Mouse (Mus musculus) G1E (cell line): ENCODE results near the gene Fkbp2. TPM values are rescaled to one million over a fixed set of nuclear protein-coding genes. Genes with fewer than 3 reads are reported as not detected.

Experiments
- ATAC-seq: 2 replicates; pipeline ENCODE4 v1.8.0; 2016; ENCODE audit warnings: mild to moderate bottlenecking; ENCODE audit not compliant: insufficient number of reproducible peaks, poor library complexity, low FRiP score, severe bottlenecking; ENCODE audit errors: extremely low read depth
- DNase-seq: peaks from one replicate; pipeline ENCODE4 v3.0.0; 2012; ENCODE audit warnings: low spot score
- H3K27me3 ChIP-seq: 2 replicates; pipeline ENCODE4 v1.6.1; 2012; ENCODE audit warnings: mild to moderate bottlenecking, low read length, inconsistent platforms; ENCODE audit not compliant: insufficient read depth
- H3K36me3 ChIP-seq: replicated peaks from 2 replicates; pipeline ENCODE3; 2012; ENCODE audit warnings: mild to moderate bottlenecking, inconsistent platforms
- H3K4me1 ChIP-seq: 2 replicates; pipeline ENCODE4 v1.6.1; 2012; ENCODE audit warnings: low read depth, low read length, inconsistent platforms, mixed read lengths; ENCODE audit not compliant: insufficient read depth
- H3K4me3 ChIP-seq: 2 replicates; pipeline ENCODE4 v1.5.1; 2012; ENCODE audit warnings: low read depth, mild to moderate bottlenecking, inconsistent platforms, low read length, moderate library complexity, mixed read lengths
- H3K9me3 ChIP-seq: replicated peaks from 2 replicates; pipeline ENCODE4 v1.6.1; 2012; ENCODE audit warnings: inconsistent platforms
- CTCF ChIP-seq: IDR thresholded peaks from 2 replicates; pipeline ENCODE4 v1.5.1; 2012; ENCODE audit warnings: low read depth, low read length, inconsistent platforms, mixed read lengths
- GATA1 ChIP-seq: IDR thresholded peaks from 2 replicates; pipeline ENCODE4 v1.6.1; 2012; ENCODE audit warnings: borderline replicate concordance, low read length, inconsistent platforms, mixed read lengths
- GATA2 ChIP-seq: IDR thresholded peaks from 2 replicates; pipeline ENCODE4 v1.6.1; 2012; ENCODE audit warnings: low read depth, low read length, inconsistent platforms, borderline replicate concordance
- POLR2AphosphoS5 ChIP-seq: IDR thresholded peaks from 2 replicates; pipeline ENCODE4 v1.6.1; 2012; ENCODE audit warnings: low read depth, low read length, inconsistent platforms; ENCODE audit not compliant: insufficient replicate concordance
- TAL1 ChIP-seq: conservative IDR thresholded peaks from 2 replicates; pipeline ENCODE4 v1.6.1; 2012; ENCODE audit warnings: low read depth, low read length, inconsistent platforms, mixed read lengths
- polyA plus RNA-seq: library from polyadenylated mRNA; stranded (reverse); fragments of >175 nt; gene quantifications from 2 replicates; pipeline ENCODE4 v1.2.3, GENCODE M21; 2012
- total RNA-seq, 2 experiments: library from RNA; stranded (forward) in 1 of 2; stranded (reverse) in 1 of 2; fragments of 200-1000 nt in 1 of 2; fragments of >200 nt in 1 of 2; fragmentation: Nextera tagmentation in 1 of 2; gene quantifications; 2 replicates each; pipeline ENCODE4 v1.2.3; 2014 to 2017

Fkbp2 gene
- total RNA-seq (2014; fragmentation: Nextera tagmentation) (72.6 and 120 TPM in 2 replicates), total RNA-seq (2017) (58.8 and 72.0 TPM in 2 replicates), polyA plus RNA-seq (170 and 201 TPM in 2 replicates)

- H3K9me3 ChIP-seq: no peaks in the 10 kb centered on the region
- H3K36me3 ChIP-seq: peaks cover 70% of the 10 kb centered on the region
- H3K4me3 ChIP-seq: peak within 1 kb of the TSS; percentile 76
- DNase-seq: peak; percentile 86
- no peaks in the 10 kb centered on the region for H3K27me3 ChIP-seq
- ATAC-seq: peak; percentile 59
- 0 out of 2 replicates have a peak, but pooled peaks have one; percentile 52 for TF ChIP-seq POLR2AphosphoS5
- TF ChIP-seq TAL1: no peak
- peaks cover 66% of the 10 kb centered on the region for H3K4me1 ChIP-seq
Measured at GRCm38 (mm10) chr19:6980381-6981093, at the start of gene Fkbp2. Fkbp2 (minus strand) TSS chr19:6980501.

- no peaks in the 10 kb centered on the region for H3K9me3 ChIP-seq
Measured at GRCm38 (mm10) chr19:7029531-7029930, 49.2 kb upstream of the Fkbp2 start.

GRCm38 (mm10) chr19:7020224-7020641 is 39.9 kb upstream of the Fkbp2 start:
- H3K9me3 ChIP-seq: no peaks in the 10 kb centered on the region
- peaks cover 98% of the 10 kb centered on the region for H3K36me3 ChIP-seq
- H3K4me3 ChIP-seq: no peak overlapping the region; the same call in 1 of the 2 replicates
- no peak for TF ChIP-seq TAL1
- no peak for TF ChIP-seq POLR2AphosphoS5
- peak; percentile 39; the same call in 1 of the 2 replicates for TF ChIP-seq CTCF
- no peak for TF ChIP-seq GATA1
- no peak for TF ChIP-seq GATA2
- DNase-seq: peak; percentile 58
- no peaks in the 10 kb centered on the region for H3K27me3 ChIP-seq
- peak; percentile 45 for ATAC-seq
- peaks cover 56% of the 10 kb centered on the region for H3K4me1 ChIP-seq

More at GRCm38 (mm10) chr19:7029531-7029930, 49.2 kb upstream of the Fkbp2 start:
- no peaks in the 10 kb centered on the region for H3K27me3 ChIP-seq
- DNase-seq (no peak), ATAC-seq (no peak)
- no peak for TF ChIP-seq POLR2AphosphoS5
- TF ChIP-seq TAL1: no peak
- no peak for TF ChIP-seq CTCF
- TF ChIP-seq GATA2: no peak
- TF ChIP-seq GATA1: no peak
- no peak overlapping the region for H3K4me3 ChIP-seq
- H3K36me3 ChIP-seq: peaks cover 97% of the 10 kb centered on the region
- peaks cover 4% of the 10 kb centered on the region; the same call in 1 of the 2 replicates for H3K4me1 ChIP-seq

DNA sequence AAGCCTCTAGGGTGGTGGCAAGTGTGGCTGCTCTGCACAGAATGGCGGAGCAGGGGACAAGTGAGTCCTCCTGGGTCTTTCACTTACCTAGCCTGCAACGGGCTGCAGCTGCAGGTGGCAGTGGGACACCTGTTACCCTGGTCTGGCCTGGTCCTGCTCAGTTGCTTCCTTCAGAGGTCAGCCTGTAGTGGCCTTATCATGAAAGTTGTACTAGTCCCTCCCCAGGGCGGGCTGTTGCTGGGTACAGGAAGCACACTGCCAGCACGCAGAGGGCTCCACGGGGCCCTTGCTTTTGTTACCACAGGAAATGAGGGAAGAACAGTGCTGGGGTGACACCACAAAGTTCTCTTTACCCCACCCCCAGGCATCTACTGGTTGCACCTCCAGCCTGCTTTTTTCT is 38.9 kb upstream of the Fkbp2 start, which contains the start of gene Fermt3:
Gene Fermt3 (minus strand): TSS at position 279 of the 400 bp plus-strand sequence.
- Histone ChIP-seq H3K4me3 (peak within 1 kb of the TSS; percentile 67), H3K36me3 (peaks cover 95% of the 10 kb centered on the region), H3K27me3 (no peaks in the 10 kb centered on the region), H3K4me1 (peaks cover 61% of the 10 kb centered on the region), H3K9me3 (no peaks in the 10 kb centered on the region)
- DNase-seq (peak; percentile 73), ATAC-seq (peak; percentile 71)
- TF ChIP-seq CTCF (no peak), GATA1 (no peak), POLR2AphosphoS5 (no peak), TAL1 (no peak), GATA2 (no peak)

DNA sequence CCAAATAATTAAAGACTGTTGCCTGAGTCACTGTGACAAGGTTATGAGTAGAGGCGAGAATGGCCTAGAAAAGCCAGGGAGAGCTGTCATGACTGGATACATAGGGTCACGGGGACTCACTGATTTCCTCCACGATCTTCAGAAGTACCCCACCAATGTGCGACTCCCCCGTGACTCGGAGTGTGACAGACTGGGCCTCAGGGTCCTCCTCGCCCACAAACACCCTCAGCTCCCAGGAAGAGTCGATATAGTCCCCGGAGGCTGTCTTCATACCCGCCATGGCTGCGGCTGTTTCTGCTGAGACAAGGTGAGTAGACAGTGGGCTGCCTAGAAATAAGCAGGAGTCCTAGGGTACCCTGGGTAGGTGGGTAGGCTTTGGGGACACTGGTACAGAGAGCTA is 38.2 kb upstream of the Fkbp2 start:
- no peaks in the 10 kb centered on the region for H3K9me3 ChIP-seq
- no peak for ATAC-seq
- peaks cover 61% of the 10 kb centered on the region for H3K4me1 ChIP-seq
- H3K27me3 ChIP-seq: no peaks in the 10 kb centered on the region
- peaks cover 95% of the 10 kb centered on the region for H3K36me3 ChIP-seq
- TF ChIP-seq POLR2AphosphoS5 (no peak), TAL1 (no peak), CTCF (no peak), GATA2 (no peak), GATA1 (no peak)
- DNase-seq: peak; percentile 14
- H3K4me3 ChIP-seq: peak overlapping the region; percentile 67

DNA sequence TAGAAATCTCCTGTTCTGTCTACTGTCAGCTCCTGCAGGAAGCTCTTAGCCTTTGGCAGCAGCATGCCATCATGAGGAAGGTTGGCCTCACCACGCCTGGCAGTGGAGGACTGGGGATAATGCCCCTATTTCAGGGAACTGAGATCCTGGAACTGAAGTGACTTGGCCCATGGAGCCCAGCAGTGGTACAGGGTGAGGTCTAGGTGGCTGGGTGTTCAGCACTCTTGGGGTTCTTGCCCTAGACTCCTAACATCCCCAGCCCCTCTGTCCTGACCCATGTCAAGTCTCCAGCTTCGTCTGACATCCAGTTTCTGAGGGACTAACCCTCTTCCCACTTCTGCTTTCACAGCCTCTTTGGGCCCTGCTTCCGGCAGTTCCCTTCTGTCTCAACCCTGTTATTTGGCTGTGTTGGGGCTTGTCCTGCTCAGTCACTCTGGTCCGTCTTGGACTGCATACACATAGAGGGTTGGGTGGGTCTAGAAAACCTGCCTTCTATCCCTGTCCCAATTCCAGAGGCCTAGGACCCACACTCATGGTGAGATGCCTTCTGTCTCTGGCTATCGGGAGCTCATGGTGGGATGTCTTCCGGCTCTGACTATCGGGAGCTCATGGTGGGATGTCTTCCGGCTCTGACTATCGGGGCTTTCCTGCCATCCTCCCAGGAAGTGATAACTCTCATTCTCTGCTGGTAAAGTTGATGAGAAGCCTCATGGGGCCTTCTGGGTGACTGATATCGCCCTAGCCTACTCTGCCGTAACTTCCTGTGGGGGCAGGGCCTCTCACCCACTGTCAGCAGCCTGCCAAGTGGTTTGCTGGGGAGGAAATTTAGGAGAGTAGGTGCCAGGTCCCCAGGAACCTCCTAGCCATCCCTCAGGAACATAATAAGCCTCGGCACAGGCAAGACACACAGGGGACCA is 37.5 kb upstream of the Fkbp2 start:
- Histone ChIP-seq H3K4me3 (peak overlapping the region; percentile 67), H3K27me3 (no peaks in the 10 kb centered on the region), H3K36me3 (peaks cover 95% of the 10 kb centered on the region), H3K9me3 (no peaks in the 10 kb centered on the region), H3K4me1 (peaks cover 58% of the 10 kb centered on the region)
- ATAC-seq: peak; percentile 59
- TF ChIP-seq TAL1: no peak
- no peak for TF ChIP-seq GATA1
- TF ChIP-seq GATA2: no peak
- TF ChIP-seq CTCF: no peak
- no peak for TF ChIP-seq POLR2AphosphoS5
- DNase-seq: peak; percentile 55
